Mouse (Mus musculus) mouse embryonic stem cell (cell line): ENCODE measurements at regions not wholly inside any gene's neighbourhood (a gene's known extent, or its start where the extent isn't known, plus 50 kb on each side); places are given as distances from the start of the nearest gene placed in this dataset.

ENCODE experiments used
- in situ Hi-C, 2 experiments: fragments of 300-500 bp; cut with MboI; formaldehyde crosslinking; loops; 1 replicate in 1 of 2; 3 replicates in 1 of 2; pipeline ENCODE4 v1.14.3; 2019 to 2020; ENCODE audit warnings: low sequenced_read_pairs in 2 of 2, low pct_unique_long_range_greater_than_20kb in 1 of 2, mixed read lengths in 1 of 2; ENCODE audit not compliant: unreplicated experiment in 1 of 2

GRCm38 (mm10) chr12:92509494-92509893, 660.5 kb upstream of the Sel1l start:
- in situ Hi-C loops, result no loop called here

- in situ Hi-C loops, result no loop called here
These were observed 660.0 kb upstream of the Sel1l start for GRCm38 (mm10) chr12:92508796-92509489.

GRCm38 (mm10) chr12:92483984-92484383, 635.0 kb upstream of the Sel1l start:
- in situ Hi-C loops, result no loop called here

GRCm38 (mm10) chr12:92474293-92475062, 625.5 kb upstream of the Sel1l start:
- in situ Hi-C loops, result no loop called here

GRCm38 (mm10) chr12:92451110-92451818, 602.3 kb upstream of the Sel1l start:
- in situ Hi-C loops, result no loop called here

- in situ Hi-C loops, result no loop called here
These were observed 569.5 kb upstream of the Sel1l start for GRCm38 (mm10) chr12:92418458-92418857.

- in situ Hi-C loops, result no loop called here
These were observed 556.5 kb upstream of the Sel1l start for GRCm38 (mm10) chr12:92405506-92405905.

GRCm38 (mm10) chr12:92400987-92401386, 552.0 kb upstream of the Sel1l start:
- in situ Hi-C loops, result no loop called here

- in situ Hi-C loops, result loop anchor here in 1 of 2 experiments (25.0 kb wide), 1 partner anchor 374 kb away; no protein-coding TSS in a partner anchor
These were observed 537.2 kb upstream of the Sel1l start for GRCm38 (mm10) chr12:92386195-92386594.

- in situ Hi-C loops, result loop anchor here in 1 of 2 experiments (25.0 kb wide), 1 partner anchor 372 kb away; no protein-coding TSS in a partner anchor
These were observed 535.4 kb upstream of the Sel1l start for GRCm38 (mm10) chr12:92384266-92384937.

GRCm38 (mm10) chr12:92379130-92379529, 530.2 kb upstream of the Sel1l start:
- in situ Hi-C loops, result loop anchor here in 1 of 2 experiments (25.0 kb wide), 1 partner anchor 367 kb away; no protein-coding TSS in a partner anchor

GRCm38 (mm10) chr12:92365926-92366325, 517.0 kb upstream of the Sel1l start:
- in situ Hi-C loops, result no loop called here

GRCm38 (mm10) chr12:92353386-92354257, 504.7 kb upstream of the Sel1l start:
- in situ Hi-C loops, result no loop called here

- in situ Hi-C loops, result no loop called here
These were observed 469.3 kb upstream of the Sel1l start for GRCm38 (mm10) chr12:92318241-92318640.

- in situ Hi-C loops, result no loop called here
These were observed 468.7 kb upstream of the Sel1l start for GRCm38 (mm10) chr12:92317609-92318008.

- in situ Hi-C loops, result no loop called here
These were observed 467.3 kb upstream of the Sel1l start for GRCm38 (mm10) chr12:92316285-92316684.

- in situ Hi-C loops, result no loop called here
These were observed 466.9 kb upstream of the Sel1l start for GRCm38 (mm10) chr12:92315820-92316219.
